ENCODE assay signal across 8 mouse cellular contexts in the genomic region with DNA sequence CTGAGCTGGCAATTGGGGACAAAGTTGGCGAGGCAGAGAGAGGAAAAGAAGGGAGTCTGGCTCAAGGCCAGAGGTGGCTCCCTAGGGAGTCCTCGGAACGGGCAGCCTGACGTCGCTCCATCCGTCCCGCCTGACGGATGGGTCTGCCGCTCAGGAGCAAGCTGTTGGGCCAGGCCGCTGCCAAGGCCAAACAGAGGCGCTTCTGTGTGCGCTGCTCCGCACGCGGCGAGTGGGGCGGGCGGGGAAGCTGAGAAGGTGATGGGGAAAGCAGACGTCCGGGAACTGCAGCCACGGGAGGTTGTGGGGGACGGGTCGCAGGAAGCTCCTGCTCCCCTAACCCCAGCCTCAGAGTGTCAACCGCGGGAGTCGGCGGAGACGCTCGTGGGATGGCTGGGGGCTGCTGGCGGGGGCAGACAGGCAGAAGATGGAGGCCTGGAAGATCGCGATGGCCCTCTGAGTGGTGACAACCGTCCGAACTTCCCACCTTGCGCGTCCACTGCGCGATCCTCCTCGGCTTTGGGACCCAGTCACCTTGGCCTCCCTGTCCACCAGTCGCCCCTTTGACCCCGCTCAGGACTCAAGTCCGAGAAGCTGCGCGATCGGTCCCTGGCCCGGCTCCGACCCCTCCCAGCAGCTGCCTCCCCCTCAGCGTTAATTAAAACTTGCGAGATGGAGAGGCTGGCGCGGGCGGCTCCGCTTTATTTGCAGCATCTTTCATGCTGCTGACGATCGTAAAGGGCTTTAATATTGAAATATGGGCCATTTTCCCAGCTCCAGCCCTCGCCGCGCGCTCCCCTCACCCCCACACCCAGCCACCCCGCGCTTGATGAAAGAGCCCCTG.
DNase-seq lines count a peak whose midpoint lies in the region; ATAC-seq lines count a peak whose summit lies in the region.

No protein-coding gene starts in this region.

- H3K27ac ChIP-seq in heart, embryonic 11.5 days (ENCODE audit: low read depth, low read length) = no peak overlapping the region
- H3K27ac ChIP-seq in heart, embryonic 13.5 days (replicated peaks) = no peak overlapping the region
- H3K27ac ChIP-seq in midbrain, embryonic 14.5 days (replicated peaks; ENCODE audit: low read depth, low read length) = no peak overlapping the region

- H3K27me3 ChIP-seq in heart, embryonic 11.5 days (ENCODE audit: control insufficient read depth, insufficient read depth, low read length) = peaks cover 99% of the 10 kb centered on the region
- H3K27me3 ChIP-seq in heart, embryonic 13.5 days (replicated peaks) = peaks cover 100% of the 10 kb centered on the region
- peaks cover 82% of the 10 kb centered on the region for H3K27me3 ChIP-seq in midbrain, embryonic 14.5 days (ENCODE audit: control insufficient read depth, insufficient read depth, low read length)

- no peak for DNase-seq in heart, adult 18-20 months
- DNase-seq in brain, adult 2 months (ENCODE audit: low read depth, low spot score) = peak; percentile 12
- peak; percentile 57 for DNase-seq in kidney, postnatal 14 days
- peak; percentile 67 for DNase-seq in midbrain, embryonic 14.5 days
- DNase-seq in T-cell, adult 2 months (ENCODE audit: low spot score) = no peak
- no peak for DNase-seq in cerebellum, adult 9-11 months

- peak overlapping the region; percentile 30 for H3K4me3 ChIP-seq in heart, embryonic 11.5 days (ENCODE audit: low read depth, low read length)
- peak overlapping the region; percentile 36 for H3K4me3 ChIP-seq in heart, embryonic 13.5 days
- peak overlapping the region; percentile 30 for H3K4me3 ChIP-seq in midbrain, embryonic 14.5 days (replicated peaks; ENCODE audit: low read depth, low read length)

- 1% methylated on average over 61 of the region's 61 CpGs for WGBS in heart, embryonic 11.5 days (ENCODE audit: insufficient replicate concordance)
- 1% methylated on average over 61 of the region's 61 CpGs for WGBS in heart, embryonic 13.5 days
- under 1% methylated on average over 61 of the region's 61 CpGs for WGBS in midbrain, embryonic 14.5 days

- H3K4me2 ChIP-seq in heart, embryonic 11.5 days = peak overlapping the region; percentile 48
- peak overlapping the region; percentile 63 for H3K4me2 ChIP-seq in heart, embryonic 13.5 days
- H3K4me2 ChIP-seq in midbrain, embryonic 14.5 days (ENCODE audit: low read length) = peak overlapping the region; percentile 60

- peak overlapping the region; percentile 18 for H3K9ac ChIP-seq in heart, embryonic 11.5 days (ENCODE audit: low read depth, low read length)
- peak overlapping the region; percentile 33; the same call in 1 of the 2 replicates for H3K9ac ChIP-seq in heart, embryonic 13.5 days
- H3K9ac ChIP-seq in midbrain, embryonic 14.5 days (replicated peaks; ENCODE audit: low read length) = no peak overlapping the region; the same call in 1 of the 2 replicates

- peaks cover 6% of the 10 kb centered on the region for H3K4me1 ChIP-seq in heart, embryonic 11.5 days (ENCODE audit: control insufficient read depth, insufficient read depth, low read length)
- H3K4me1 ChIP-seq in heart, embryonic 13.5 days = peaks cover 28% of the 10 kb centered on the region
- H3K4me1 ChIP-seq in midbrain, embryonic 14.5 days (ENCODE audit: control insufficient read depth, insufficient read depth, low read length) = peaks cover 19% of the 10 kb centered on the region

- H3K36me3 ChIP-seq in heart, embryonic 11.5 days (ENCODE audit: control insufficient read depth, insufficient read depth, low read length) = no peaks in the 10 kb centered on the region
- no peaks in the 10 kb centered on the region for H3K36me3 ChIP-seq in heart, embryonic 13.5 days
- no peaks in the 10 kb centered on the region for H3K36me3 ChIP-seq in midbrain, embryonic 14.5 days (ENCODE audit: control insufficient read depth, insufficient read depth, low read length)

- ATAC-seq in heart, embryonic 11.5 days (replicated peaks; ENCODE audit: insufficient number of reproducible peaks, low FRiP score, low TSS enrichment) = no peak
- no peak for ATAC-seq in heart, embryonic 13.5 days (ENCODE audit: extremely low read depth, insufficient number of reproducible peaks, low FRiP score, low TSS enrichment)
- peak; percentile 48; the same call in 1 of the 2 replicates for ATAC-seq in midbrain, embryonic 14.5 days (ENCODE audit: low FRiP score, low TSS enrichment)

- H3K9me3 ChIP-seq in heart, embryonic 11.5 days (replicated peaks; ENCODE audit: control insufficient read depth, low read length) = no peaks in the 10 kb centered on the region
- H3K9me3 ChIP-seq in heart, embryonic 13.5 days = peaks cover 2% of the 10 kb centered on the region; the same call in 1 of the 2 replicates
- no peaks in the 10 kb centered on the region for H3K9me3 ChIP-seq in midbrain, embryonic 14.5 days (ENCODE audit: control insufficient read depth, low read length)

Comparison
In these comparisons a context has a peak if more than half of its experiments do, and no peak if none do; other contexts are left out.
1. DNase-seq: peak in brain, adult 2 months (single experiment), kidney, postnatal 14 days (single experiment) and midbrain, embryonic 14.5 days (single experiment); none in heart, adult 18-20 months (0 of 2), T-cell, adult 2 months (single experiment) and cerebellum, adult 9-11 months (single experiment).
2. Peak in every context shown above with its lines, with median percentiles within 50 percentile points of each other: H3K4me2 ChIP-seq and H3K4me3 ChIP-seq.